Mouse (Mus musculus) forebrain, embryonic 13.5 days (tissue): ENCODE measurements around the gene Tenm4. TPM values are rescaled to one million over a fixed set of nuclear protein-coding genes. Genes with fewer than 3 reads are reported as not detected.

Experiments used
- ATAC-seq: fragments of 200-750 bp; cut with Nextera tagmentation; 2 replicates; pipeline ENCODE4 v1.8.0; 2017
- H3K27ac ChIP-seq: fragments of 300-500 bp; sonication (generic); 2 replicates; pipeline ENCODE4 v1.5.1; 2015; ENCODE audit warnings: inconsistent platforms, mild to moderate bottlenecking, moderate library complexity
- H3K27me3 ChIP-seq: fragments of 300-500 bp; sonication (generic); 2 replicates; pipeline ENCODE4 v1.6.1; 2015; ENCODE audit warnings: mild to moderate bottlenecking, inconsistent platforms
- H3K36me3 ChIP-seq: fragments of 300-500 bp; sonication (generic); 2 replicates; pipeline ENCODE4 v1.6.1; 2015; ENCODE audit warnings: mild to moderate bottlenecking, inconsistent platforms; ENCODE audit not compliant: poor library complexity, severe bottlenecking
- H3K4me1 ChIP-seq: fragments of 300-500 bp; sonication (generic); 2 replicates; pipeline ENCODE4 v1.6.1; 2015; ENCODE audit warnings: inconsistent platforms
- H3K4me2 ChIP-seq: fragments of 300-500 bp; sonication (generic); 2 replicates; pipeline ENCODE4 v1.6.1; 2015; ENCODE audit warnings: inconsistent platforms, mild to moderate bottlenecking, moderate library complexity
- H3K4me3 ChIP-seq: fragments of 300-500 bp; sonication (generic); 2 replicates; pipeline ENCODE4 v1.5.1; 2015; ENCODE audit warnings: mild to moderate bottlenecking, inconsistent platforms
- H3K9ac ChIP-seq: fragments of 300-500 bp; sonication (generic); 2 replicates; pipeline ENCODE4 v1.6.1; 2015; ENCODE audit warnings: mild to moderate bottlenecking, inconsistent platforms
- H3K9me3 ChIP-seq: fragments of 300-500 bp; sonication (generic); replicated peaks from 2 replicates; pipeline ENCODE4 v1.6.1; 2016; ENCODE audit warnings: inconsistent platforms
- WGBS: fragments of 180-500 bp; shearing (Covaris S2); methylation state at CpG from one replicate; pipeline ENCODE4 v1.1.7; 2015; 5-methylcytosine and 5-hydroxymethylcytosine counted together
- polyA plus RNA-seq: library from polyadenylated mRNA; unstranded; fragments of >200 nt; fragmentation: Nextera tagmentation; extraction: Ambion mirVana; gene quantifications from 2 replicates; pipeline ENCODE4 v1.2.1, GENCODE M21; 2015

The Tenm4 gene
- polyA plus RNA-seq, 1 experiment from 2014 or later = 73.6 TPM

GRCm38 (mm10) chr7:96470821-96471220 lies 299.8 kb downstream of the Tenm4 start:
- 81% methylated on average over 6 of the region's 6 CpGs for WGBS
- peaks cover 10% of the 10 kb centered on the region; the same call in 1 of the 2 replicates for H3K4me1 ChIP-seq
- H3K9ac ChIP-seq = no peak overlapping the region
- H3K36me3 ChIP-seq = no peaks in the 10 kb centered on the region
- no peak overlapping the region for H3K4me3 ChIP-seq
- H3K4me2 ChIP-seq = no peak overlapping the region
- H3K27ac ChIP-seq = no peak overlapping the region
- no peaks in the 10 kb centered on the region for H3K9me3 ChIP-seq
- ATAC-seq = no peak
- H3K27me3 ChIP-seq = no peaks in the 10 kb centered on the region

- H3K27ac ChIP-seq = peak overlapping the region; percentile 67
Observed at GRCm38 (mm10) chr7:96474560-96475089, 303.6 kb downstream of the Tenm4 start.

GRCm38 (mm10) chr7:96476987-96477613 lies 306.1 kb downstream of the Tenm4 start:
- no peak overlapping the region for H3K4me2 ChIP-seq
- H3K36me3 ChIP-seq = no peaks in the 10 kb centered on the region; the same call in 1 of the 2 replicates
- ATAC-seq = no peak
- H3K4me1 ChIP-seq = peaks cover 25% of the 10 kb centered on the region; the same call in 1 of the 2 replicates
- H3K9ac ChIP-seq = no peak overlapping the region
- no peaks in the 10 kb centered on the region for H3K9me3 ChIP-seq
- no peak overlapping the region for H3K4me3 ChIP-seq
- 88% methylated on average over 6 of the region's 6 CpGs for WGBS
- no peak overlapping the region for H3K27ac ChIP-seq
- no peaks in the 10 kb centered on the region for H3K27me3 ChIP-seq

More at GRCm38 (mm10) chr7:96474560-96475089, 303.6 kb downstream of the Tenm4 start:
- peak; percentile 92 for ATAC-seq
- 66% methylated on average over 11 of the region's 11 CpGs for WGBS
- H3K27me3 ChIP-seq = no peaks in the 10 kb centered on the region
- peaks cover 10% of the 10 kb centered on the region; the same call in 1 of the 2 replicates for H3K4me1 ChIP-seq
- no peak overlapping the region for H3K4me2 ChIP-seq
- H3K9me3 ChIP-seq = no peaks in the 10 kb centered on the region
- no peaks in the 10 kb centered on the region; the same call in 1 of the 2 replicates for H3K36me3 ChIP-seq
- H3K9ac ChIP-seq = no peak overlapping the region
- no peak overlapping the region for H3K4me3 ChIP-seq

- H3K4me2 ChIP-seq = no peak overlapping the region
- WGBS = 82% methylated on average over 6 of the region's 6 CpGs
- no peak overlapping the region for H3K4me3 ChIP-seq
- no peaks in the 10 kb centered on the region for H3K27me3 ChIP-seq
- peaks cover 22% of the 10 kb centered on the region; the same call in 1 of the 2 replicates for H3K4me1 ChIP-seq
- no peaks in the 10 kb centered on the region; the same call in 1 of the 2 replicates for H3K36me3 ChIP-seq
- no peaks in the 10 kb centered on the region for H3K9me3 ChIP-seq
- ATAC-seq = no peak
- no peak overlapping the region for H3K9ac ChIP-seq
- no peak overlapping the region for H3K27ac ChIP-seq
Observed at GRCm38 (mm10) chr7:96479139-96479538, 308.1 kb downstream of the Tenm4 start.

GRCm38 (mm10) chr7:96480351-96480983 lies 309.4 kb downstream of the Tenm4 start:
- H3K36me3 ChIP-seq = no peaks in the 10 kb centered on the region; the same call in 1 of the 2 replicates
- peaks cover 17% of the 10 kb centered on the region; the same call in 1 of the 2 replicates for H3K4me1 ChIP-seq
- no peaks in the 10 kb centered on the region for H3K27me3 ChIP-seq
- H3K4me2 ChIP-seq = no peak overlapping the region
- H3K27ac ChIP-seq = peak overlapping the region; percentile 20
- ATAC-seq = peak; percentile 50
- H3K9ac ChIP-seq = no peak overlapping the region
- H3K4me3 ChIP-seq = no peak overlapping the region
- 73% methylated on average over 9 of the region's 9 CpGs for WGBS
- no peaks in the 10 kb centered on the region for H3K9me3 ChIP-seq

- H3K36me3 ChIP-seq = no peaks in the 10 kb centered on the region
- ATAC-seq = no peak
- no peaks in the 10 kb centered on the region for H3K9me3 ChIP-seq
- H3K27me3 ChIP-seq = no peaks in the 10 kb centered on the region
- no peak overlapping the region for H3K4me2 ChIP-seq
- peaks cover 17% of the 10 kb centered on the region; the same call in 1 of the 2 replicates for H3K4me1 ChIP-seq
- no peak overlapping the region for H3K4me3 ChIP-seq
- WGBS = 81% methylated on average over 8 of the region's 8 CpGs
- no peak overlapping the region for H3K9ac ChIP-seq
- no peak overlapping the region for H3K27ac ChIP-seq
Observed at GRCm38 (mm10) chr7:96482953-96483352, 311.9 kb downstream of the Tenm4 start.

GRCm38 (mm10) chr7:96484006-96484581 lies 313.0 kb downstream of the Tenm4 start:
- Histone ChIP-seq H3K9ac (no peak overlapping the region), H3K27ac (no peak overlapping the region), H3K36me3 (no peaks in the 10 kb centered on the region), H3K9me3 (no peaks in the 10 kb centered on the region), H3K4me1 (peaks cover 17% of the 10 kb centered on the region; the same call in 1 of the 2 replicates), H3K4me3 (no peak overlapping the region), H3K27me3 (no peaks in the 10 kb centered on the region), H3K4me2 (no peak overlapping the region)
- WGBS = 83% methylated on average over 1 of the region's 1 CpGs
- ATAC-seq = no peak

GRCm38 (mm10) chr7:96489348-96490076 lies 318.5 kb downstream of the Tenm4 start:
- H3K27me3 ChIP-seq = no peaks in the 10 kb centered on the region
- 94% methylated on average over 6 of the region's 6 CpGs for WGBS
- no peak overlapping the region for H3K9ac ChIP-seq
- no peak overlapping the region for H3K4me3 ChIP-seq
- H3K27ac ChIP-seq = no peak overlapping the region
- no peaks in the 10 kb centered on the region for H3K4me1 ChIP-seq
- ATAC-seq = no peak
- H3K9me3 ChIP-seq = no peaks in the 10 kb centered on the region
- no peak overlapping the region for H3K4me2 ChIP-seq
- no peaks in the 10 kb centered on the region for H3K36me3 ChIP-seq

GRCm38 (mm10) chr7:96491896-96492295 lies 320.9 kb downstream of the Tenm4 start:
- ATAC-seq = no peak
- WGBS = 91% methylated on average over 2 of the region's 2 CpGs
- no peak overlapping the region for H3K4me2 ChIP-seq
- H3K9ac ChIP-seq = no peak overlapping the region
- no peaks in the 10 kb centered on the region for H3K9me3 ChIP-seq
- no peaks in the 10 kb centered on the region for H3K36me3 ChIP-seq
- no peaks in the 10 kb centered on the region for H3K27me3 ChIP-seq
- H3K27ac ChIP-seq = no peak overlapping the region
- no peak overlapping the region for H3K4me3 ChIP-seq
- H3K4me1 ChIP-seq = 0 out of 2 replicates have a peak, but pooled peaks cover 5% of the 10 kb centered on the region

- H3K36me3 ChIP-seq = no peaks in the 10 kb centered on the region
- H3K4me3 ChIP-seq = no peak overlapping the region
- no peak overlapping the region for H3K4me2 ChIP-seq
- 90% methylated on average over 7 of the region's 7 CpGs for WGBS
- 0 out of 2 replicates have a peak, but pooled peaks cover 7% of the 10 kb centered on the region for H3K4me1 ChIP-seq
- H3K9ac ChIP-seq = no peak overlapping the region
- ATAC-seq = no peak
- no peak overlapping the region for H3K27ac ChIP-seq
- no peaks in the 10 kb centered on the region for H3K27me3 ChIP-seq
- H3K9me3 ChIP-seq = no peaks in the 10 kb centered on the region
Observed at GRCm38 (mm10) chr7:96492696-96493095, 321.6 kb downstream of the Tenm4 start.

GRCm38 (mm10) chr7:96494057-96494456 lies 323.0 kb downstream of the Tenm4 start:
- no peak overlapping the region for H3K4me3 ChIP-seq
- H3K4me1 ChIP-seq = 0 out of 2 replicates have a peak, but pooled peaks cover 7% of the 10 kb centered on the region
- H3K9me3 ChIP-seq = no peaks in the 10 kb centered on the region
- no peak overlapping the region for H3K9ac ChIP-seq
- no peak for ATAC-seq
- no peaks in the 10 kb centered on the region for H3K27me3 ChIP-seq
- no peaks in the 10 kb centered on the region for H3K36me3 ChIP-seq
- no peak overlapping the region for H3K27ac ChIP-seq
- no peak overlapping the region for H3K4me2 ChIP-seq
- 88% methylated on average over 16 of the region's 16 CpGs for WGBS
